Mouse (Mus musculus) forebrain, embryonic 11.5 days (tissue): ENCODE measurements around the gene Rab36. TPM values are rescaled to one million over a fixed set of nuclear protein-coding genes. Genes with fewer than 3 reads are reported as not detected.

ENCODE experiments used
- ATAC-seq: fragments of 200-750 bp; cut with Nextera tagmentation; replicated peaks from 2 replicates; pipeline ENCODE4 v1.8.0; 2017; ENCODE audit warnings: moderate TSS enrichment; ENCODE audit not compliant: low FRiP score
- DNase-seq: peaks from one replicate; pipeline ENCODE4 v3.0.0-alpha.2; 2017; ENCODE audit warnings: low spot score
- H3K27ac ChIP-seq: fragments of 300-500 bp; sonication (generic); 2 replicates; pipeline ENCODE4 v1.5.1; 2014; ENCODE audit warnings: low read depth, low read length
- H3K27me3 ChIP-seq: fragments of 300-500 bp; sonication (generic); 2 replicates; pipeline ENCODE4 v1.6.1; 2014; ENCODE audit warnings: mild to moderate bottlenecking, low read length, mixed read lengths; ENCODE audit not compliant: control insufficient read depth, insufficient read depth
- H3K36me3 ChIP-seq: fragments of 300-500 bp; sonication (generic); 2 replicates; pipeline ENCODE4 v1.6.1; 2014; ENCODE audit warnings: mild to moderate bottlenecking, low read length, moderate library complexity, mixed read lengths; ENCODE audit not compliant: control insufficient read depth, insufficient read depth
- H3K4me1 ChIP-seq: fragments of 300-500 bp; sonication (generic); replicated peaks from 2 replicates; pipeline ENCODE4 v1.6.1; 2014; ENCODE audit warnings: low read length, mixed read lengths; ENCODE audit not compliant: control insufficient read depth, insufficient read depth
- H3K4me2 ChIP-seq: fragments of 300-500 bp; sonication (generic); 2 replicates; pipeline ENCODE4 v1.6.1; 2014; ENCODE audit warnings: low read depth, mild to moderate bottlenecking, low read length, moderate library complexity, mixed read lengths; ENCODE audit not compliant: severe bottlenecking
- H3K4me3 ChIP-seq: fragments of 300-500 bp; sonication (generic); 2 replicates; pipeline ENCODE4 v1.5.1; 2014; ENCODE audit warnings: low read depth, low read length
- H3K9ac ChIP-seq: fragments of 300-500 bp; sonication (generic); 2 replicates; pipeline ENCODE4 v1.6.1; 2014; ENCODE audit warnings: low read length
- H3K9me3 ChIP-seq: fragments of 300-500 bp; sonication (generic); 2 replicates; pipeline ENCODE4 v1.6.1; 2016; ENCODE audit warnings: low read length, mixed read lengths; ENCODE audit not compliant: control insufficient read depth
- WGBS: fragments of 180-500 bp; shearing (Covaris S2); extraction: QIAGEN DNeasy Blood & Tissue Kit; methylation state at CpG from one replicate; pipeline ENCODE4 v1.1.7; 2014; 5-methylcytosine and 5-hydroxymethylcytosine counted together
- polyA plus RNA-seq: library from polyadenylated mRNA; unstranded; fragments of >200 nt; fragmentation: Nextera tagmentation; extraction: Ambion mirVana; gene quantifications from 2 replicates; pipeline ENCODE4 v1.2.1, GENCODE M21; 2014

Gene Rab36
- polyA plus RNA-seq, 1 experiment from 2014 or later, result 11.9 TPM

DNA sequence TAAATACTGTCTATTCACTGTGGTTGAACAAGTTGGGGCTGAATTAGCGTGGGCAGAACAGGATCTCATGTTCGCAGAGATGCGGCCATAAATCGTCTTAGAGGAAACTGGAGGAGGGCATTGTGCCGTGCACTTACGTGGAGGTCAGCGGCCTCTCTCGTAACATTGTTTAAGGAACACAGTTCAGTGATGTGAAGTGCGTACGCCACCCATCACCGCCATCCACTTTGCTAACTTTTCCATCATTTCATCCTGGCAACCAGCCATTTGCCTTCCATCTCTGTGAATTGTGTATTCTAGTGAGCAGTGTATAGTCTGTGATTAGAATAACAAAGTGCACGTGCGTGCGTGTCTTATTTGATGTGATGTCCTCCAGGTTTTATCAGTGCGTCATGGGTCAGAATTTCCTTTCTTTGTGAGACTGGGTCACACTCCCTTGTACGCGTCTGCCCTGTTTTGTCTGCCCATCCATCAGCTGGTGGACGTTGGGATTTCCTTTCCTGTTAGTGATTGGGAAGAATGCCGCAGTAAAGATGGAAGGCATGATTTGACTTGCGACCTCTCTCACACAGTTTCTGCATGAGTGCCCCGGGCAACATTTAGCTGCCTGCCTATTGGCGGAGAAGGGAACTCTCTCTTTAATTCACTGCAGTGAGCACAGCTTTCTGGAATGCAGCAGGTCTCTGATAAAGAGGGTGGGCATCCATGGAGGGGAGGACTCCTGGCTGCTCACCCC, 56.6 kb downstream of the Rab36 start:
- H3K4me1 ChIP-seq, result peaks cover 6% of the 10 kb centered on the region
- 70% methylated on average over 22 of the region's 22 CpGs for WGBS
- DNase-seq (no peak), ATAC-seq (no peak)
- H3K4me3 ChIP-seq, result no peak overlapping the region
- no peak overlapping the region for H3K4me2 ChIP-seq
- no peak overlapping the region for H3K27ac ChIP-seq
- H3K27me3 ChIP-seq, result no peaks in the 10 kb centered on the region
- no peaks in the 10 kb centered on the region for H3K36me3 ChIP-seq
- H3K9me3 ChIP-seq, result no peaks in the 10 kb centered on the region
- H3K9ac ChIP-seq, result no peak overlapping the region

DNA sequence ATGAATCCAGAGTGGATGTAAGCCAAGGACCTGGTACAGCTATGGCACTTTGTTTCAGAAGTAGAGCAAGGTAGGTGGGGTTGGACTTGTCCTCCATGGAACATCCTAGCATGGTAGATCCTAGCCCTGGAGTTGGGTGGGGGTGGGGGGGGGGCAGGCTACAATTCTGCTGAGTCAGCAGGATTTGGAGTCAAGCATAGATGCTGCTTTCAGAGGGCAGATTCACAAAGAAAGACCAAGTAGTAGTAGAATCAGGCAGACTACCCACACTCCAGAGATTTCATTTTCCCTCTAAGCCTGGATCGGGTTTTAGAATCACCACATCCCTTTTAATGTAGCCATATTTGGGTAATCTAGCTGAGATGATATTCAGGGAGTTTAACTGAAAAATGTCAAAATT, 57.5 kb downstream of the Rab36 start:
- Histone ChIP-seq H3K4me1 (peaks cover 7% of the 10 kb centered on the region), H3K4me2 (no peak overlapping the region), H3K27ac (no peak overlapping the region), H3K36me3 (no peaks in the 10 kb centered on the region), H3K27me3 (no peaks in the 10 kb centered on the region), H3K9ac (no peak overlapping the region), H3K9me3 (no peaks in the 10 kb centered on the region), H3K4me3 (no peak overlapping the region)
- DNase-seq (no peak), ATAC-seq (no peak)
- WGBS, result 100% methylated on average over 1 of the region's 1 CpGs

DNA sequence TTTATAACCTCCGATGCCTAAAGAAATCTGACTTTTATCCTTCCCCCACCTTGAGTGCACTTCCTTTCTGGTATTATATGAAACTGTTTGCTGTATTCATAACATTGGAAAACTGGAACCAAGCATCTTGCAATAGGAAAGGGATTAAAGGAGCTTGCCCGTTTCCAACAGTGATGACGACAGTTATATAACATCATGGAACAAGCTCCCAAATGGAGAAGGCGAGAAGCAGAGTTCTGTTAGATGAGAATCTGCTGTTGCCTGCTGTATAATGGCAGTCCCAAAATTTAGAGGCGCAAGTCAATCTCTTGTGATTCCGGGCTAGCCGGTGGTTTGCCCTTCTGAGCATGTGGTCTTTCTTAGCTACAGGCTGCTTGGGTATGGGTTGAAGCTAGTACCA, 58.4 kb downstream of the Rab36 start:
- Histone ChIP-seq H3K4me3 (no peak overlapping the region), H3K4me1 (peaks cover 7% of the 10 kb centered on the region), H3K27ac (no peak overlapping the region), H3K9ac (no peak overlapping the region), H3K36me3 (no peaks in the 10 kb centered on the region), H3K4me2 (no peak overlapping the region), H3K9me3 (no peaks in the 10 kb centered on the region), H3K27me3 (no peaks in the 10 kb centered on the region)
- DNase-seq (no peak), ATAC-seq (no peak)
- 98% methylated on average over 7 of the region's 7 CpGs for WGBS

DNA sequence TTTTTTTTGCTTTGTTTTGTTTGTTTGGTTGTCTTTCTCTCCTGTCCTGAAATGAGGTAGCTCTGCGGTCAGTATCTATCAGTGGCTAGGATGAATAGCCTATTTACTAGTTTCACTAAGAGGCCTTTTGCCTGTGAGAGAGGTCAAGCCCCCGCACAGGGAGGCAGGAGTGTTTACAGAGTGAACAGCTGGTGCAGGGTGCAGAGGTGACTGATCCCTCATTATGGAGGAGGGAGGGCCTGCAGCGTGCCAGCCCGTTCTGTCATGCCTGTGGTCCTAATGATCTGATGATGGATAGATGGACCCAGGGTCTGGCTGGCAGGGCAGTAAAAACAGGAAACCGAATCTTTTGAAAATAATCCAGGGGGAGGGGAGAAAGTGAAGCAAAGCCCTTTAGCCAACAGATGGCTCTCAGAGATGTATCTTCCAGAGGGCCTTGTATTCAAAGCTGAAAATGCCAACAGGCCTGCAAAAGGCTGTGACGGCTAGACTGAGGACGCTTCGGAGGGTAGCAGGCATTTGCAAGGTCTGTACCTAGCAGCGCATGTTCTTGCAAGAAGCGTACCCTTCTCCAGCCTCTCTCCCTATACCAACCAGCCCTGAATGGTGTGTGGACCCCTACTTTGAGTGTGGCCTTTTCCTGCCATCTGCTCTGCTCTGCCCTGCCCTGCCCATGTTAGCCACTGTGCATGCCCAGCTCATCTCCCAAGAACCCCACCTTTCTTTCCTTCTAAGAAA, 61.8 kb downstream of the Rab36 start:
- Histone ChIP-seq H3K4me3 (no peak overlapping the region), H3K4me2 (no peak overlapping the region), H3K4me1 (peaks cover 7% of the 10 kb centered on the region), H3K9ac (no peak overlapping the region), H3K9me3 (no peaks in the 10 kb centered on the region), H3K27me3 (no peaks in the 10 kb centered on the region), H3K36me3 (no peaks in the 10 kb centered on the region), H3K27ac (no peak overlapping the region)
- DNase-seq, result peak; percentile 56
- WGBS, result 39% methylated on average over 10 of the region's 10 CpGs
- peak; percentile 83 for ATAC-seq

DNA sequence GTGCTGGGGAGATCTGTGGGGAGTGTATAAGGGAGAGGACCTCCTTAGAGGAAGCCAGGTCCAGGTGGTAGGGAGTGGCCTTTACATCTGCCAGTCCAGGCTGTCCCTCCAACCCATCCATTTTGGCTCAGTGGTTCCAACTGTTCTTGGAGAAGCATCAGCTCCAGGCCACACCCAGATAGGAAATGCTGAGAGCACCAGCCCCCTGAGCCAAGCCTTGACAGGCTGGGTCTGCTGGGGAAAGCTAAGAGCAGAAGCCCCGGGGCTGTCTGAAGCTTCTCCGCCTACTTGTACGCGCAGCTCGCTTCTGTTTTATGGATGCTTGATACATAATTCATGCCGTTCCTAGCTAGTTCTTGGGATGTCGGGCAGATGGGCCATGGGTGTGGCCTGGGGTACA, 63.4 kb downstream of the Rab36 start:
- H3K4me1 ChIP-seq, result peaks cover 9% of the 10 kb centered on the region
- no peak for ATAC-seq
- WGBS, result 88% methylated on average over 7 of the region's 7 CpGs

DNA sequence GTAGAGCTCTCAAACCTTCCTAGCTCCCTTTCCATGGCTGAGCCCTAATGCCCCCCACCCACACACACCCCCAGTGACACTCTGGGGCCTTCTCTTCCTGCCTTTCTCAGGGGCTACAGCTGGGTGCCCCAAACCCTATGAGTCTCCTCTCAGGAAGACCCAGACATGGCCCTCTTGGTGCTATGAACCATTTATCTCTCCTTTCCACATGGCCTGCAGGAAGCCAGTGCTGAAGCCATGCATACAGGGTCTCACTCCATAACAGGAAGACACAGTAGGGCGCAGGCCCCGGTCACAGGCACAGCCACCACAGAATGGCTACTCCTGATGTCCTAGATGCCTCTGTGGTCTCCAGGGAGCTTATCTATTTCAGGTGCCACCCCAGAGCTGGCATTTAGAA, 66.6 kb downstream of the Rab36 start:
- Histone ChIP-seq H3K27ac (no peak overlapping the region), H3K9ac (no peak overlapping the region), H3K4me3 (no peak overlapping the region), H3K4me1 (peaks cover 2% of the 10 kb centered on the region), H3K27me3 (no peaks in the 10 kb centered on the region), H3K36me3 (no peaks in the 10 kb centered on the region), H3K4me2 (no peak overlapping the region), H3K9me3 (no peaks in the 10 kb centered on the region)
- 90% methylated on average over 2 of the region's 2 CpGs for WGBS
- no peak for ATAC-seq
- no peak for DNase-seq

More for the DNA sequence above, 63.4 kb downstream of the Rab36 start:
- Histone ChIP-seq H3K9me3 (no peaks in the 10 kb centered on the region), H3K36me3 (no peaks in the 10 kb centered on the region), H3K27me3 (no peaks in the 10 kb centered on the region), H3K9ac (no peak overlapping the region), H3K4me2 (no peak overlapping the region), H3K4me3 (no peak overlapping the region), H3K27ac (no peak overlapping the region)
- DNase-seq, result no peak

Other genes starting within 250 kb of the Rab36 start
- 10.2 and 10.8 TPM in 2 replicates for gene Gnaz, start 69.9 kb upstream of the Rab36 start, polyA plus RNA-seq
- not detected in 2 replicates for gene Rsph14, start 4.5 kb upstream of the Rab36 start, polyA plus RNA-seq
- 11.7 and 13.4 TPM in 2 replicates for gene Bcr, start 23.5 kb downstream of the Rab36 start, polyA plus RNA-seq
- 29.0 and 29.4 TPM in 2 replicates for gene Specc1l, start 175.0 kb downstream of the Rab36 start, polyA plus RNA-seq